Mouse (Mus musculus) forebrain, embryonic 14.5 days (tissue): ENCODE results near the gene Ube2r2. TPM values are rescaled to one million over a fixed set of nuclear protein-coding genes. Genes with fewer than 3 reads are reported as not detected.

ENCODE experiments used
- ATAC-seq: fragments of 200-750 bp; cut with Nextera tagmentation; 2 replicates; pipeline ENCODE4 v1.8.0; 2017; ENCODE audit warnings: mild to moderate bottlenecking, moderate library complexity
- DNase-seq: peaks from one replicate; pipeline ENCODE4 v3.0.0-alpha.2; 2015; ENCODE audit warnings: low spot score
- H3K27ac ChIP-seq: fragments of 300-500 bp; sonication (generic); 2 replicates; pipeline ENCODE4 v1.5.1; 2014; ENCODE audit warnings: low read depth, mild to moderate bottlenecking, control low read depth, low read length, moderate library complexity
- H3K27me3 ChIP-seq: fragments of 300-500 bp; sonication (generic); replicated peaks from 2 replicates; pipeline ENCODE4 v1.6.1; 2014; ENCODE audit warnings: low read length, control low read depth, mixed read lengths; ENCODE audit not compliant: control insufficient read depth, insufficient read depth
- H3K36me3 ChIP-seq: fragments of 300-500 bp; sonication (generic); 2 replicates; pipeline ENCODE4 v1.6.1; 2014; ENCODE audit warnings: low read length, control low read depth; ENCODE audit not compliant: control insufficient read depth, insufficient read depth
- H3K4me1 ChIP-seq: fragments of 300-500 bp; sonication (generic); 2 replicates; pipeline ENCODE4 v1.6.1; 2014; ENCODE audit warnings: antibody characterized with exemption, low read length, control low read depth; ENCODE audit not compliant: control insufficient read depth, insufficient read depth
- H3K4me2 ChIP-seq: fragments of 300-500 bp; sonication (generic); 2 replicates; pipeline ENCODE4 v1.6.1; 2014; ENCODE audit warnings: mild to moderate bottlenecking, control low read depth, low read length
- H3K4me3 ChIP-seq: fragments of 300-500 bp; sonication (generic); 2 replicates; pipeline ENCODE4 v1.5.1; 2014; ENCODE audit warnings: low read depth, low read length, control low read depth
- H3K9ac ChIP-seq: fragments of 300-500 bp; sonication (generic); 2 replicates; pipeline ENCODE4 v1.6.1; 2014; ENCODE audit warnings: mild to moderate bottlenecking, low read length, control low read depth, moderate library complexity
- H3K9me3 ChIP-seq: fragments of 300-500 bp; sonication (generic); replicated peaks from 2 replicates; pipeline ENCODE4 v1.6.1; 2016; ENCODE audit warnings: low read length, control low read depth, mixed read lengths; ENCODE audit not compliant: control insufficient read depth
- WGBS: fragments of 180-500 bp; shearing (Covaris S2); extraction: QIAGEN DNeasy Blood & Tissue Kit; methylation state at CpG from one replicate; pipeline ENCODE4 v1.1.7; 2014; 5-methylcytosine and 5-hydroxymethylcytosine counted together
- polyA plus RNA-seq: library from polyadenylated mRNA; unstranded; fragments of >200 nt; fragmentation: Nextera tagmentation; extraction: Ambion mirVana; gene quantifications from 2 replicates; pipeline ENCODE4 v1.2.1, GENCODE M21; 2014

Ube2r2 gene
- polyA plus RNA-seq, 1 experiment from 2014 or later, result 74.3 TPM

- H3K9me3 ChIP-seq, result no peaks in the 10 kb centered on the region
- no peak overlapping the region for H3K4me3 ChIP-seq
- no peak overlapping the region for H3K9ac ChIP-seq
- H3K27me3 ChIP-seq, result no peaks in the 10 kb centered on the region
- H3K4me1 ChIP-seq, result no peaks in the 10 kb centered on the region
- H3K4me2 ChIP-seq, result no peak overlapping the region
- 93% methylated on average over 4 of the region's 4 CpGs for WGBS
- H3K36me3 ChIP-seq, result peaks cover 86% of the 10 kb centered on the region
- DNase-seq (no peak), ATAC-seq (no peak)
- H3K27ac ChIP-seq, result no peak overlapping the region
Measured at GRCm38 (mm10) chr4:41208050-41208449, 72.5 kb downstream of the Ube2r2 start.

- 92% methylated on average over 1 of the region's 1 CpGs for WGBS
Measured at GRCm38 (mm10) chr4:41225412-41225811, 89.9 kb downstream of the Ube2r2 start.

GRCm38 (mm10) chr4:41226351-41226750 is 90.8 kb downstream of the Ube2r2 start:
- Histone ChIP-seq H3K9ac (no peak overlapping the region), H3K9me3 (no peaks in the 10 kb centered on the region), H3K36me3 (peaks cover 86% of the 10 kb centered on the region), H3K4me2 (no peak overlapping the region), H3K27me3 (no peaks in the 10 kb centered on the region), H3K27ac (no peak overlapping the region), H3K4me3 (no peak overlapping the region), H3K4me1 (no peaks in the 10 kb centered on the region)
- DNase-seq (peak; percentile 63), ATAC-seq (no peak)
- 85% methylated on average over 3 of the region's 3 CpGs for WGBS

More at GRCm38 (mm10) chr4:41225412-41225811, 89.9 kb downstream of the Ube2r2 start:
- no peak overlapping the region for H3K27ac ChIP-seq
- H3K9ac ChIP-seq, result no peak overlapping the region
- H3K36me3 ChIP-seq, result peaks cover 91% of the 10 kb centered on the region
- ATAC-seq (no peak), DNase-seq (peak; percentile 61)
- H3K4me3 ChIP-seq, result no peak overlapping the region
- no peaks in the 10 kb centered on the region for H3K4me1 ChIP-seq
- no peak overlapping the region for H3K4me2 ChIP-seq
- H3K9me3 ChIP-seq, result no peaks in the 10 kb centered on the region
- H3K27me3 ChIP-seq, result no peaks in the 10 kb centered on the region

GRCm38 (mm10) chr4:41235621-41236020 is 100.1 kb downstream of the Ube2r2 start:
- no peak overlapping the region for H3K4me2 ChIP-seq
- no peaks in the 10 kb centered on the region for H3K4me1 ChIP-seq
- H3K27me3 ChIP-seq, result no peaks in the 10 kb centered on the region
- H3K27ac ChIP-seq, result no peak overlapping the region
- peaks cover 50% of the 10 kb centered on the region for H3K36me3 ChIP-seq
- no peak overlapping the region for H3K9ac ChIP-seq
- WGBS, result 94% methylated on average over 5 of the region's 5 CpGs
- ATAC-seq (no peak), DNase-seq (no peak)
- H3K4me3 ChIP-seq, result no peak overlapping the region
- H3K9me3 ChIP-seq, result no peaks in the 10 kb centered on the region

- Histone ChIP-seq H3K4me1 (no peaks in the 10 kb centered on the region), H3K36me3 (peaks cover 13% of the 10 kb centered on the region; the same call in 1 of the 2 replicates), H3K4me2 (no peak overlapping the region), H3K9ac (no peak overlapping the region), H3K4me3 (no peak overlapping the region), H3K27me3 (no peaks in the 10 kb centered on the region), H3K9me3 (no peaks in the 10 kb centered on the region), H3K27ac (no peak overlapping the region)
- WGBS, result 83% methylated on average over 3 of the region's 3 CpGs
- no peak for DNase-seq
- ATAC-seq, result no peak
Measured at GRCm38 (mm10) chr4:41240916-41241315, 105.4 kb downstream of the Ube2r2 start.

Other genes with a start within 250 kb of the Ube2r2 start
- gene Spink4, start 215.7 kb upstream of the Ube2r2 start, polyA plus RNA-seq, result not detected in 2 replicates
- 209 and 216 TPM in 2 replicates for gene Bag1, start 187.4 kb upstream of the Ube2r2 start, polyA plus RNA-seq
- gene Chmp5, start 187.3 kb upstream of the Ube2r2 start, polyA plus RNA-seq, result 192 and 200 TPM in 2 replicates
- 75.9 and 97.1 TPM in 2 replicates for gene Nfx1, start 164.8 kb upstream of the Ube2r2 start, polyA plus RNA-seq
- gene Aqp7, start 87.6 kb upstream of the Ube2r2 start, polyA plus RNA-seq, result not detected in 2 replicates
- not detected in 2 replicates for gene Aqp3, start 37.6 kb upstream of the Ube2r2 start, polyA plus RNA-seq
- gene Nol6, start 11.3 kb upstream of the Ube2r2 start, polyA plus RNA-seq, result 23.8 and 32.6 TPM in 2 replicates
- 41.7 and 51.2 TPM in 2 replicates for gene Ubap2, start 139.4 kb downstream of the Ube2r2 start, polyA plus RNA-seq
- gene Dcaf12, start 179.1 kb downstream of the Ube2r2 start, polyA plus RNA-seq, result 53.4 and 64.7 TPM in 2 replicates
- 59.6 and 74.9 TPM in 2 replicates for gene Ubap1, start 213.3 kb downstream of the Ube2r2 start, polyA plus RNA-seq